Mouse (Mus musculus) ovary, postnatal 14 days (tissue): ENCODE measurements at regions not wholly inside any gene's neighbourhood (a gene's known extent, or its start where the extent isn't known, plus 50 kb on each side); places are given as distances from the start of the nearest gene placed in this dataset.

Source experiments
- DNase-seq: peaks from one replicate; pipeline ENCODE4 v3.0.0; 2022; ENCODE audit warnings: low spot score

- DNase-seq, result no peak
These were observed 55.6 kb downstream of the Evx1 start for GRCm38 (mm10) chr6:52368734-52369412.

GRCm38 (mm10) chr6:52370806-52371360 lies 57.6 kb downstream of the Evx1 start:
- DNase-seq, result no peak

GRCm38 (mm10) chr6:52379146-52379545 lies 65.8 kb downstream of the Evx1 start:
- no peak for DNase-seq

GRCm38 (mm10) chr6:52379588-52379987 lies 66.3 kb downstream of the Evx1 start:
- DNase-seq, result no peak

- DNase-seq, result no peak
These were observed 71.7 kb downstream of the Evx1 start for GRCm38 (mm10) chr6:52385044-52385443.

GRCm38 (mm10) chr6:52401404-52401803 lies 88.1 kb downstream of the Evx1 start:
- DNase-seq, result no peak

GRCm38 (mm10) chr6:52409991-52410390 lies 96.7 kb downstream of the Evx1 start:
- DNase-seq, result no peak

- no peak for DNase-seq
These were observed 97.4 kb downstream of the Evx1 start for GRCm38 (mm10) chr6:52410711-52411110.

- no peak for DNase-seq
These were observed 98.0 kb downstream of the Evx1 start for GRCm38 (mm10) chr6:52411302-52411701.

- no peak for DNase-seq
These were observed 100.3 kb downstream of the Evx1 start for GRCm38 (mm10) chr6:52413639-52414038.

- no peak for DNase-seq
These were observed 102.1 kb downstream of the Evx1 start for GRCm38 (mm10) chr6:52415341-52415946.

GRCm38 (mm10) chr6:52416491-52416890 lies 103.2 kb downstream of the Evx1 start:
- no peak for DNase-seq

GRCm38 (mm10) chr6:52417439-52418124 lies 104.3 kb downstream of the Evx1 start:
- DNase-seq, result peak; percentile 15

- DNase-seq, result peak; percentile 31
These were observed 105.3 kb downstream of the Evx1 start for GRCm38 (mm10) chr6:52418451-52419170.

- DNase-seq, result no peak
These were observed 107.1 kb downstream of the Evx1 start for GRCm38 (mm10) chr6:52420276-52420970.

- DNase-seq, result no peak
These were observed 108.5 kb downstream of the Evx1 start for GRCm38 (mm10) chr6:52421771-52422170.

- no peak for DNase-seq
These were observed 109.4 kb downstream of the Evx1 start for GRCm38 (mm10) chr6:52422686-52423085.

GRCm38 (mm10) chr6:52423581-52424107 lies 110.3 kb downstream of the Evx1 start:
- DNase-seq, result no peak

GRCm38 (mm10) chr6:52424440-52424839 lies 111.1 kb downstream of the Evx1 start:
- DNase-seq, result no peak

GRCm38 (mm10) chr6:52425082-52425481 lies 111.8 kb downstream of the Evx1 start:
- no peak for DNase-seq

GRCm38 (mm10) chr6:52428489-52429203 lies 115.3 kb downstream of the Evx1 start:
- no peak for DNase-seq
